Mouse (Mus musculus): ENCODE results near the gene Ahrr. TPM values are rescaled to one million over a fixed set of nuclear protein-coding genes. Genes with fewer than 3 reads are reported as not detected.
A peak's percentile ranks its signal among the peaks of the same experiment; 100 is the strongest.

Ahrr gene
- polyA plus RNA-seq (2015; fragmentation: Nextera tagmentation; extraction: Ambion mirVana): 3.9 and 4.0 TPM in 2 replicates

- Histone ChIP-seq H3K4me3 (peak within 1 kb of the TSS; percentile 30), H3K27ac (no peak within 1 kb of the TSS), H3K36me3 (no peaks in the 10 kb centered on the region), H3K4me2 (peak within 1 kb of the TSS; percentile 52), H3K9me3 (no peaks in the 10 kb centered on the region), H3K9ac (peak within 1 kb of the TSS; percentile 28; the same call in 1 of the 2 replicates), H3K27me3 (peaks cover 27% of the 10 kb centered on the region), H3K4me1 (peaks cover 6% of the 10 kb centered on the region)
- WGBS: 2% methylated on average over 26 of the region's 27 CpGs
- no peak for ATAC-seq (ENCODE audit: insufficient number of reproducible peaks, low FRiP score, low TSS enrichment, low read depth)
Measured at GRCm38 (mm10) chr13:74292167-74292566, at the start of gene Ahrr. TSS of gene Ahrr (minus strand) at chr13:74292331.

DNA sequence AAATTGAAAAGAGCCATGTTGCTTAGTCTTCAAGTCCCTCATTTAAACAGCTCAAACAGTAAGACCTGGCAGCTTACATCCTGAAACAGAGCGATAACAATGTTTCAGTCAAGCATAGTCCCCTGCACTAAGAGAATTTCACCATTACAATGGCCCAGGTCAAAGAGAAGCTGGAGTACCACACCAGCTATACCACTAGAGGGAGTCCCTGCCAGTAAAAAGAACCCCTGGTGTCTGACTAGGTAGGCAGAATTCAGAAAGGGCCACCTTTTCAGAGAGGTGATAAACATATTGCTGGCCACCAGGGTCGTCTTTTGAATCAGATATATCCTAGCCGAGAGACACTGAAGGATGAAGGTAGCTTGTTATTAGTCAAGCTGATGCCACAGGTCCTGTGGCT lies 48.9 kb upstream of the Ahrr start:
- H3K9me3 ChIP-seq: no peaks in the 10 kb centered on the region
- no peak overlapping the region for H3K27ac ChIP-seq
- 50% methylated on average over 3 of the region's 3 CpGs for WGBS
- H3K27me3 ChIP-seq: no peaks in the 10 kb centered on the region
- H3K36me3 ChIP-seq: peaks cover 73% of the 10 kb centered on the region
- no peak overlapping the region for H3K9ac ChIP-seq
- ATAC-seq (ENCODE audit: insufficient number of reproducible peaks, low FRiP score, low TSS enrichment, low read depth): no peak
- no peak overlapping the region for H3K4me3 ChIP-seq
- H3K4me1 ChIP-seq: no peaks in the 10 kb centered on the region
- H3K4me2 ChIP-seq: no peak overlapping the region

GRCm38 (mm10) chr13:74329321-74329720 lies 37.2 kb upstream of the Ahrr start:
- no peaks in the 10 kb centered on the region for H3K27me3 ChIP-seq
- H3K36me3 ChIP-seq: peaks cover 67% of the 10 kb centered on the region
- no peak overlapping the region for H3K4me2 ChIP-seq
- H3K9ac ChIP-seq: no peak overlapping the region
- no peaks in the 10 kb centered on the region for H3K4me1 ChIP-seq
- H3K27ac ChIP-seq: no peak overlapping the region
- no peaks in the 10 kb centered on the region for H3K9me3 ChIP-seq
- H3K4me3 ChIP-seq: no peak overlapping the region
- no peak for ATAC-seq (ENCODE audit: insufficient number of reproducible peaks, low FRiP score, low TSS enrichment, low read depth)

GRCm38 (mm10) chr13:74317170-74317849 lies 25.2 kb upstream of the Ahrr start, which contains the start of gene Pdcd6:
TSS of gene Pdcd6 (minus strand) at chr13:74317580.
- WGBS: under 1% methylated on average over 36 of the region's 36 CpGs
- H3K27ac ChIP-seq: peak within 1 kb of the TSS; percentile 81
- peaks cover 8% of the 10 kb centered on the region; the same call in 1 of the 2 replicates for H3K4me1 ChIP-seq
- peak within 1 kb of the TSS; percentile 66 for H3K4me2 ChIP-seq
- H3K9ac ChIP-seq: peak within 1 kb of the TSS; percentile 83
- H3K4me3 ChIP-seq: peak within 1 kb of the TSS; percentile 96
- H3K36me3 ChIP-seq: peaks cover 22% of the 10 kb centered on the region
- peak; percentile 99 for ATAC-seq (ENCODE audit: insufficient number of reproducible peaks, low FRiP score, low TSS enrichment, low read depth)
- no peaks in the 10 kb centered on the region for H3K9me3 ChIP-seq
- H3K27me3 ChIP-seq: no peaks in the 10 kb centered on the region

- peak overlapping the region; percentile 96 for H3K4me3 ChIP-seq
- no peaks in the 10 kb centered on the region for H3K27me3 ChIP-seq
- H3K9me3 ChIP-seq: no peaks in the 10 kb centered on the region
- peaks cover 16% of the 10 kb centered on the region for H3K36me3 ChIP-seq
- 3% methylated on average over 15 of the region's 15 CpGs for WGBS
- H3K9ac ChIP-seq: peak overlapping the region; percentile 83
- H3K4me2 ChIP-seq: peak overlapping the region; percentile 66
- peak overlapping the region; percentile 81 for H3K27ac ChIP-seq
- peaks cover 8% of the 10 kb centered on the region; the same call in 1 of the 2 replicates for H3K4me1 ChIP-seq
- ATAC-seq (ENCODE audit: insufficient number of reproducible peaks, low FRiP score, low TSS enrichment, low read depth): no peak
Measured at GRCm38 (mm10) chr13:74316789-74317169, 24.6 kb upstream of the Ahrr start.

DNA sequence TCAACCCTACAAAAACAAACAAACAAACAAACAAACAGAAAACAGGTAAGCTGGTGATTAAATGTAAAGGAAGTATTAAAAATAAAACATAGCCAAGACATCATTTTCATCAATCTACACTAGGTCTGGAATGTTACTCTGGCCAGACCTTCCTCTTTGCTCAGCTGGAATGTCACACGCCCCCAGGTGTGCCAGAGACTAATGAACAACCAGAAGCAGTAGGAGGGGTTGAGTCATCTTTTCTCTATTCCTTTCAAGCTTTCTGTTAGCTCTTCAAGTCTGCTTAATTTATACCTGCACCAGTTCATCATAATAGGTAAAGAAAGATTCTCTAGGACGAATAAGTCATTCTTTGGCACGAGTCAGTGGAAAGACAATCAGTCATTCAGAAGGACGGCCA lies 24.3 kb upstream of the Ahrr start:
- Histone ChIP-seq H3K4me2 (peak overlapping the region; percentile 66), H3K27me3 (no peaks in the 10 kb centered on the region), H3K9ac (peak overlapping the region; percentile 83), H3K4me1 (peaks cover 8% of the 10 kb centered on the region; the same call in 1 of the 2 replicates), H3K27ac (peak overlapping the region; percentile 81), H3K9me3 (no peaks in the 10 kb centered on the region), H3K4me3 (peak overlapping the region; percentile 96), H3K36me3 (peaks cover 16% of the 10 kb centered on the region)
- 23% methylated on average over 4 of the region's 4 CpGs for WGBS
- no peak for ATAC-seq (ENCODE audit: insufficient number of reproducible peaks, low FRiP score, low TSS enrichment, low read depth)

DNA sequence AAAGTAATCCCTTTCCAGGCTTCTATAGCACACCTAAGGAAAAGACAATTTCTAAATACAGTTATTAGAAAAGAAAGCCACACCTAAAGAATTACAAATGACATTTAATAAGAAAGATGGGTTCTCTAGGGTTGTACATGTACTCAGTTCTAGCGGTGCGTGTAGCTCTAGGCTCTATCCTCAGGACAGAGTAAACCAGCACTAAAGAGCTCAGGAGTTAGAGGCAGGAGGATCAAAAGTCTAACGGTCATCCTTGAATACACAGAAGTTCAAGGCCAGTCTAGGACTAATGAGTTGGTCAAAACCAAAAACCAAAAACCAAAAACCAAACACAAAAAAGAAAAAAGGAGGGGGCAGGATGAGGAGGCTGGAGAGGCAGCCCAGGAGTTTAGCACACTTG lies 22.5 kb upstream of the Ahrr start:
- H3K9ac ChIP-seq: no peak overlapping the region
- H3K27me3 ChIP-seq: no peaks in the 10 kb centered on the region
- ATAC-seq (ENCODE audit: insufficient number of reproducible peaks, low FRiP score, low TSS enrichment, low read depth): no peak
- H3K4me1 ChIP-seq: peaks cover 8% of the 10 kb centered on the region; the same call in 1 of the 2 replicates
- WGBS: 92% methylated on average over 3 of the region's 3 CpGs
- no peak overlapping the region for H3K27ac ChIP-seq
- no peak overlapping the region for H3K4me2 ChIP-seq
- H3K9me3 ChIP-seq: no peaks in the 10 kb centered on the region
- no peak overlapping the region for H3K4me3 ChIP-seq
- peaks cover 18% of the 10 kb centered on the region for H3K36me3 ChIP-seq

DNA sequence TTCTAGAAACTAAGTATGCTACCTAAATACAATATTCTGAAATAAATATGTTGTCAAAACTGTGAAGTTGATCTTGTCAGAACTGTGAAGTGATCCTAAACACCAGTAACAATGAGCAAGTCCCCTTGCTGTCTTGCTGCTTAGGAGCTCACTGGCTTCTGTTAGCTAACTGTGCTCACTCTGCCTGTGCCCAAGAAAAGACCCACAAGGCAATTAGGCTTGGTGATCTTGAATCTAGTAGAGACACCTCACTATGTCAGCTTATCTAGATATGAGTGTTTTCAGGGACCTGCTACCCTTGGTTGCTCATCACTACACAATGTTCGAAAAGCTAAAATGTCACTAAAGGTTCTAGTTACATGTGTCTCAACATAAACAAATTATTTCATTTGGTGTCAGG lies 13.6 kb upstream of the Ahrr start:
- H3K9me3 ChIP-seq: no peaks in the 10 kb centered on the region
- no peak for ATAC-seq (ENCODE audit: insufficient number of reproducible peaks, low FRiP score, low TSS enrichment, low read depth)
- H3K27ac ChIP-seq: no peak overlapping the region
- no peak overlapping the region for H3K4me2 ChIP-seq
- H3K4me3 ChIP-seq: no peak overlapping the region
- no peak overlapping the region for H3K9ac ChIP-seq
- H3K36me3 ChIP-seq: peaks cover 76% of the 10 kb centered on the region
- H3K27me3 ChIP-seq: no peaks in the 10 kb centered on the region
- H3K4me1 ChIP-seq: no peaks in the 10 kb centered on the region
- 95% methylated on average over 1 of the region's 1 CpGs for WGBS

GRCm38 (mm10) chr13:74305380-74305779 lies 13.2 kb upstream of the Ahrr start:
- no peak overlapping the region for H3K27ac ChIP-seq
- peaks cover 72% of the 10 kb centered on the region for H3K36me3 ChIP-seq
- 88% methylated on average over 6 of the region's 6 CpGs for WGBS
- no peak overlapping the region for H3K4me3 ChIP-seq
- no peaks in the 10 kb centered on the region for H3K9me3 ChIP-seq
- no peak for ATAC-seq (ENCODE audit: insufficient number of reproducible peaks, low FRiP score, low TSS enrichment, low read depth)
- no peaks in the 10 kb centered on the region for H3K27me3 ChIP-seq
- H3K4me1 ChIP-seq: no peaks in the 10 kb centered on the region
- no peak overlapping the region for H3K9ac ChIP-seq
- no peak overlapping the region for H3K4me2 ChIP-seq

DNA sequence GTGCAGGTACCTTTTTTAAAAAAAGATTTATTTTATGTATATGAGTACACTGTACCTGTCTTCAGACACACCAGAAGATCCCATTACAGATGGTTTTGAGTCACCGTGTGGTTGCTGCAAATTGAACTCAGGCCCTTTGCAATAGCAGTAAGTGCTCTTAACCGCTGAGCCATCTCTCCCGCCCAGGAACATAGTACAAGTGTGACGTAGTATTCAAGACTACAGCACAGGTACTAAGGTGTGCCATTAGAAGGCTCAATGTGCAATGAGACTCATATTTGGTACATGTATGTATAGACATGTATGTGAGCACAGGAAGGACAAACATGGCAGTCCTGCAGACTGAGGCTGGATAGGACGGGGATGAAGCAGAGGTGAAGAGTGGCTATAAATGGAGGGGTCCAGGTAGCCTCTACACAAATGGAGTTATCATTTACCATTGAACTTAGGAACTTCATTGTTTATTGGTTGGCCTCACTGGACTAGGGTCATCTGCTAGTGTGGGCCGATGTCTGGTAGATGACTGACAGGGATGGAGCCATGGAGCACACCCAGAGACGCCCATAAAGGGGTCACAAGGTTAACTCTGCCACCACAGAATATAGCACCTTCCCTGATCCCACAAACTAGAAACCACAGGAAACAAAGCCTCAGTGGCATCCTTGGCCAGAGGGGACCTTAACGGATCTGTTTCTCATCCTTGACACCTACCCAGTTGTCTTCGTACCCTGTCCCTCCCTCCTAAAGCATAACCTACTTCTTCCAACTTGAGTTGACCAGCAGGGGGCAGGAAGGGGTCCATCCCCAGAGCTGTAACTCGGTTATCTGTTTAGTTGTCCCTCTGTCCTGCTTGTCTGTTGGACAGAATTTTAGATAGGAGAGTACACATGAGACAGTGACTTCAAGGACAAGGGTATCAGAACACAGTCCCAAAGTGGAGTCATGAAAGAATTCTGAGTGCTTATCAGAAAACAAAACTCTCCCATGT lies 10.2 kb upstream of the Ahrr start:
- ATAC-seq (ENCODE audit: insufficient number of reproducible peaks, low FRiP score, low TSS enrichment, low read depth): no peak
- Histone ChIP-seq H3K4me2 (no peak overlapping the region), H3K27ac (no peak overlapping the region), H3K4me1 (no peaks in the 10 kb centered on the region), H3K9me3 (no peaks in the 10 kb centered on the region), H3K4me3 (no peak overlapping the region), H3K9ac (no peak overlapping the region), H3K36me3 (peaks cover 48% of the 10 kb centered on the region), H3K27me3 (no peaks in the 10 kb centered on the region)
- 74% methylated on average over 10 of the region's 10 CpGs for WGBS

GRCm38 (mm10) chr13:74301607-74301984 lies 9.5 kb upstream of the Ahrr start:
- no peak overlapping the region for H3K9ac ChIP-seq
- H3K9me3 ChIP-seq: no peaks in the 10 kb centered on the region
- no peaks in the 10 kb centered on the region for H3K4me1 ChIP-seq
- H3K27me3 ChIP-seq: no peaks in the 10 kb centered on the region
- no peak overlapping the region for H3K4me2 ChIP-seq
- WGBS: 74% methylated on average over 6 of the region's 6 CpGs
- H3K27ac ChIP-seq: peak overlapping the region; percentile 12; the same call in 1 of the 2 replicates
- peaks cover 41% of the 10 kb centered on the region for H3K36me3 ChIP-seq
- 0 out of 2 replicates have a peak, but pooled peaks have one; percentile 23 for ATAC-seq (ENCODE audit: insufficient number of reproducible peaks, low FRiP score, low TSS enrichment, low read depth)
- no peak overlapping the region for H3K4me3 ChIP-seq
